Mouse (Mus musculus) thymus, adult 2 months (tissue): ENCODE measurements around the gene Olfr66.

Experiments used
- CTCF ChIP-seq: fragments of 200-500 bp; IDR thresholded peaks from 2 replicates; pipeline ENCODE4 v1.5.1; 2012; ENCODE audit warnings: mild to moderate bottlenecking, control low read depth, low read length, moderate library complexity, borderline replicate concordance; ENCODE audit not compliant: control insufficient read depth, poor library complexity, insufficient read depth; ENCODE audit errors: extremely low read depth
- POLR2A ChIP-seq: fragments of 200-500 bp; IDR thresholded peaks from 2 replicates; pipeline ENCODE4 v1.6.1; 2012; ENCODE audit warnings: mild to moderate bottlenecking, low read length, control low read depth, moderate library complexity; ENCODE audit not compliant: control insufficient read depth, poor library complexity, insufficient read depth; ENCODE audit errors: extremely low read depth

- TF ChIP-seq CTCF (no peak), POLR2A (no peak)
Measured at GRCm38 (mm10) chr7:103874451-103874850, 11.6 kb downstream of the Olfr66 start.
